Mouse (Mus musculus): ENCODE data around the gene Fam167b. TPM values are rescaled to one million over a fixed set of nuclear protein-coding genes. Genes with fewer than 3 reads are reported as not detected.
"Not testable (repeated sequence)": the region's sequence is repeated elsewhere in the genome, so short reads cannot be mapped to it uniquely, and the experiment has no call there.

Gene Fam167b
- polyA plus RNA-seq, 1 experiment from 2014 or later = 1.4 TPM

DNA sequence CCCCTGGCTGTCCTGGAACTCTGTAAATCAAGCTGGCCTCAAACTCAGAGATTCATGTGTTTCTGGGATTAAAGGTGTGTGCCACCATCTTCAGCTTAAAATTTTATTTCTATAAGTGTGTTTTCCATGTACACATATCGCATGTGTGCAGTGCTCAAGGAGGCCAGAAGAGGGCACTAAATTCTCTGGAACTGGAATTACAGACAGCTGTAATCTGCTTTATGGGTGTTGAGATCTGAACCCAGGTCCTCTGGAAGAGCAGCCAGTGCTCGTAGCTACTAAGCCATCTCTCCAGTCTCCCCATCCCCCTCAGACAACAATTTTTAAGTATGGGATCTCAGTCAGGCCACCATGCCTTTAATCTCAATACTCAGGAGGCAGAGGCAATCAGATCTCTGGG lies 29.0 kb downstream of the Fam167b start:
- H3K9ac ChIP-seq (ENCODE audit: low read depth, low read length) = no peak overlapping the region
- peak; percentile 63 for TF ChIP-seq CTCF (IDR thresholded peaks at IDR 0.05; ENCODE audit: low read depth)
- no peaks in the 10 kb centered on the region for H3K27me3 ChIP-seq (replicated peaks; ENCODE audit: control insufficient read depth, insufficient read depth, low read length)
- H3K4me1 ChIP-seq (replicated peaks; ENCODE audit: control insufficient read depth, insufficient read depth, low read length) = no peaks in the 10 kb centered on the region
- H3K9me3 ChIP-seq (ENCODE audit: control insufficient read depth) = no peaks in the 10 kb centered on the region
- 93% methylated on average over 2 of the region's 2 CpGs for WGBS
- H3K36me3 ChIP-seq (ENCODE audit: control insufficient read depth, insufficient read depth) = no peaks in the 10 kb centered on the region
- no peak overlapping the region for H3K4me2 ChIP-seq (replicated peaks; ENCODE audit: low read depth)
- no peak overlapping the region for H3K27ac ChIP-seq (ENCODE audit: low read depth, low read length)
- no peak for ATAC-seq
- H3K4me3 ChIP-seq (ENCODE audit: low read depth, low read length) = no peak overlapping the region

DNA sequence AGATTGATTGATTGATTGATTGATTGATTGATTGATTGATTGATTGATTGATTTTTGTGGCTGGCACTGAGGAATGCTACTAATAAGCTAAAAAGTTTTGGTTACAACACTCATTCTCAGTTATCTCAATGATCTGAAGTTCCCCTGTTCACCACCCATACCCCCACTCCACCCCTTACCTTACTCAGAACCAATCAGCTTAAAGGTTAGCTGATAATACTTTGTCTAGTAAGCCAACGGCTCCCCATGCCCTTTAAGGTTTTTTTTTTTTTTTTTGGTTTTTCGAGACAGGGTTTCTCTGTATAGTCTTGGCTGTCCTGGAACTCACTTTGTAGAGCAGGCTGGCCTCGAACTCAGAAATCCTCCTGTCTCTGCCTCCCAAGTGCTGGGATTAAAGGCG lies 30.7 kb downstream of the Fam167b start:
- not testable (repeated sequence) for H3K9ac ChIP-seq (ENCODE audit: low read depth, low read length); H3K36me3 ChIP-seq (ENCODE audit: control insufficient read depth, insufficient read depth); H3K27ac ChIP-seq (ENCODE audit: low read depth, low read length); H3K27me3 ChIP-seq (replicated peaks; ENCODE audit: control insufficient read depth, insufficient read depth, low read length); H3K9me3 ChIP-seq (ENCODE audit: control insufficient read depth); H3K4me1 ChIP-seq (replicated peaks; ENCODE audit: control insufficient read depth, insufficient read depth, low read length); H3K4me3 ChIP-seq (ENCODE audit: low read depth, low read length); ATAC-seq; H3K4me2 ChIP-seq (replicated peaks; ENCODE audit: low read depth)
- 77% methylated on average over 4 of the region's 4 CpGs for WGBS

DNA sequence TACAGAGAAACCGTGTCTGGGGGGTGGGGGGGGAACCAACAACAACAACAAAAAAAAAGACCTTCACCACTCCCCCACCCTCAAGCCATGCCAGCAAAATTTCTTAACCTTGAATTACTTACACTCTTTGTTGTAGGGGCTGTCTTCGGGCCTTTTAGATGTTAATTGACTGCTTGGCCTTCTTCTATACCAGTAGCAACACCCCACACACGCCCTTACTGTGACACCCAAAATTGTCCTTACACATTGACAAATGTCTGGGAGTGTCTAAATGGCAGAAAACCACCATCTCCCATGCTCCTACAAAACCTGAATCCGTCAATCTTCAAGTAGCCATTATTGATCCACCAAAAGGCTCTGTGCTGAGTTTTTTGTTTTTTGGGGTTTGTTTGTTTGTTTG lies 34.2 kb downstream of the Fam167b start:
- no peak for ATAC-seq
- Histone ChIP-seq H3K4me2 (replicated peaks; ENCODE audit: low read depth) (no peak overlapping the region), H3K27ac (ENCODE audit: low read depth, low read length) (no peak overlapping the region), H3K36me3 (ENCODE audit: control insufficient read depth, insufficient read depth) (no peaks in the 10 kb centered on the region), H3K9ac (ENCODE audit: low read depth, low read length) (no peak overlapping the region), H3K9me3 (ENCODE audit: control insufficient read depth) (no peaks in the 10 kb centered on the region), H3K4me3 (ENCODE audit: low read depth, low read length) (no peak overlapping the region), H3K4me1 (replicated peaks; ENCODE audit: control insufficient read depth, insufficient read depth, low read length) (no peaks in the 10 kb centered on the region), H3K27me3 (replicated peaks; ENCODE audit: control insufficient read depth, insufficient read depth, low read length) (no peaks in the 10 kb centered on the region)
- 84% methylated on average over 4 of the region's 4 CpGs for WGBS
- no peak for TF ChIP-seq CTCF (IDR thresholded peaks at IDR 0.05; ENCODE audit: low read depth)

DNA sequence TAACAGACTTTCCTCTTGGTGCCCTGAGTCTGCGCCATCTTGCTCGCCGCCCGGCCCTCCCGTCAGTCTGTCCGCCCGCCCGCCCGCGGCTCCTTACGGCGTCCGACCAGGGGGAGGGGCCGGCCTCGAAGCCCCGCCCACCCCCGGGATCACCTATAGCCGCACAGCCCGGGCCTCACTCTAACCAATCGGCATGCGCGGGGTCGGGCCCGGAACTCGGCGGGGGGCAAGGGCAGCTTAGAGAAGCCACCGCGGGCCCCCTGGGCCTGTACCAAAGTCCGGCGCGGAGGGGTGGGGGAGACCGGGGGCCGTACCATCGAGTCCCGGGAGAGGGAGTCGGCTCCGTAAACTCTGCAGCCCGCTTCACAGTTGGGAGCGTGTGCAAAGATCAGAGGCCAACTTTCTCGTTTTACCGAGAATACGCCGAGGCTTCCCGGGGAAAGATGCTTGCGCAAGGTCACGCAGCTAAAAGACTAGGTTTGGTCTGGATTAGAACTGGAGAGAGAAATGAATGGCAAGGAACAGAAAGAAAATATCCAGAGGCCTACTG lies 35.7 kb downstream of the Fam167b start, which contains the start of gene Hdac1:
Gene Hdac1 (minus strand): TSS at position 122 of the 550 bp plus-strand sequence.
- peak within 1 kb of the TSS; percentile 79 for H3K27ac ChIP-seq (ENCODE audit: low read depth, low read length)
- no peaks in the 10 kb centered on the region for H3K27me3 ChIP-seq (replicated peaks; ENCODE audit: control insufficient read depth, insufficient read depth, low read length)
- H3K9me3 ChIP-seq (ENCODE audit: control insufficient read depth) = no peaks in the 10 kb centered on the region
- peak within 1 kb of the TSS; percentile 62 for H3K9ac ChIP-seq (ENCODE audit: low read depth, low read length)
- peak within 1 kb of the TSS; percentile 76 for H3K4me3 ChIP-seq (ENCODE audit: low read depth, low read length)
- no peaks in the 10 kb centered on the region for H3K4me1 ChIP-seq (replicated peaks; ENCODE audit: control insufficient read depth, insufficient read depth, low read length)
- ATAC-seq = peak; percentile 100
- H3K4me2 ChIP-seq (replicated peaks; ENCODE audit: low read depth) = peak within 1 kb of the TSS; percentile 78
- no peaks in the 10 kb centered on the region; the same call in 1 of the 2 replicates for H3K36me3 ChIP-seq (ENCODE audit: control insufficient read depth, insufficient read depth)
- TF ChIP-seq CTCF (IDR thresholded peaks at IDR 0.05; ENCODE audit: low read depth) = peak; percentile 51
- WGBS = under 1% methylated on average over 46 of the region's 46 CpGs

DNA sequence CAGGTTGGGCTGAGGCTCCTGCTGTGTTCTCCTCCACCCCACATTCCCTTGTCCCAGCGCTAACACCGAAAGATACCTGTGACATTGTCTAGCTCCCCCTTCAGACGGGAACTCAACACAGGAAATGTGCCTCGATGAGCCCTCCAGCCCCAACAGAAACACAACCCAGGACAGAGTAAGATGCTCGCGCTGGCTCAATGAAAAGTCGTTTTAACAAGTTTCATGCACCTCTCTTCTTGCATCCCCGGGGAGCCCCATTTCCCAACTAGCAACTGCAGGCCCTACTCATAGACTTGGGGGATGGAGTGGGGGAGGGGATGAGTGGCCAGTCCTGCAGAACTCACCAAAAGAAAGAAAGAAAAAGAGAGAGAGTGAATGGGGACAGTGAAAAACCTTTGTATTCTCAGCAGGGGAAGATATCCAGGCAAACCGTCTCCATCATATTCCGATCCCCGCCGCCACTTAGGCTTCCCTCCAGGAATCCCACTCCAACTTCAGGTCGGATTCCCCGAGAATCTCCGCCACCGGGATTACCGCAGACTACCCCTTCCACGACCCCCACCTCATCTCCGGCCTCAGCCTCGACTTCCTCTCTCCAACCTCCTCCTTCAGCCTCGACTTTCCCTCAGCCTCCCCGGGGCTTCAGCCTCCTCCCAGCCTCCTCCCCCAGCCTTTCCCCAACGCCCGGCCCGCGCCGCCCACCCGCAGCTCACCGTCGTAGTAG lies 36.3 kb downstream of the Fam167b start:
- no peak for ATAC-seq
- TF ChIP-seq CTCF (IDR thresholded peaks at IDR 0.05; ENCODE audit: low read depth) = peak; percentile 63
- H3K27ac ChIP-seq (ENCODE audit: low read depth, low read length) = peak overlapping the region; percentile 79
- H3K9me3 ChIP-seq (ENCODE audit: control insufficient read depth) = no peaks in the 10 kb centered on the region
- WGBS = under 1% methylated on average over 30 of the region's 30 CpGs
- peak overlapping the region; percentile 62 for H3K9ac ChIP-seq (ENCODE audit: low read depth, low read length)
- H3K36me3 ChIP-seq (ENCODE audit: control insufficient read depth, insufficient read depth) = no peaks in the 10 kb centered on the region; the same call in 1 of the 2 replicates
- H3K4me3 ChIP-seq (ENCODE audit: low read depth, low read length) = peak overlapping the region; percentile 76
- no peaks in the 10 kb centered on the region for H3K27me3 ChIP-seq (replicated peaks; ENCODE audit: control insufficient read depth, insufficient read depth, low read length)
- H3K4me1 ChIP-seq (replicated peaks; ENCODE audit: control insufficient read depth, insufficient read depth, low read length) = no peaks in the 10 kb centered on the region
- H3K4me2 ChIP-seq (replicated peaks; ENCODE audit: low read depth) = peak overlapping the region; percentile 78

DNA sequence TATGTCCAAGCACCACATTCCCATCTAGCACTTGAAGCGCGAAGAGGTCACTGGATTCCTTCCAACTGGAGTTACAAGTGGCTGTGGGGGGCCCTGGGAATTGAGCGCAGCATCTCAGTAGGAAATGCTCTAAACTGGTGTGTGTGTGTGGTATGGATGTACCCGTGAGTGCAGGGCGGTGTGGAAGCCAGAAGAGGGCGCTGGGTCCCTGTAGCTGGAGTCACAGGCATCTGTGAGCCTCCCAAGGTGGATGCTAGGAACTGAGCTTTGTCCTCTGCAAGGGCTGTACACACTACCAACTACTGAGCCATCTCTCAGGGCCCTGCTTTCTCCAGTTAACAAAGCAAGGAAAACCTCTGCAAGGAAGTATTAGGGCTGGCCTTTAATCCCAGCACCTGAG lies 38.3 kb downstream of the Fam167b start:
- whole genome bisulfite sequencing = 78% methylated on average over 6 of the region's 6 CpGs
- no peak for ATAC-seq
- Histone ChIP-seq H3K4me3 (ENCODE audit: low read depth, low read length) (no peak overlapping the region), H3K4me1 (replicated peaks; ENCODE audit: control insufficient read depth, insufficient read depth, low read length) (no peaks in the 10 kb centered on the region), H3K36me3 (ENCODE audit: control insufficient read depth, insufficient read depth) (no peaks in the 10 kb centered on the region; the same call in 1 of the 2 replicates), H3K27ac (ENCODE audit: low read depth, low read length) (no peak overlapping the region), H3K27me3 (replicated peaks; ENCODE audit: control insufficient read depth, insufficient read depth, low read length) (no peaks in the 10 kb centered on the region), H3K4me2 (replicated peaks; ENCODE audit: low read depth) (no peak overlapping the region), H3K9me3 (ENCODE audit: control insufficient read depth) (no peaks in the 10 kb centered on the region), H3K9ac (ENCODE audit: low read depth, low read length) (no peak overlapping the region)
- TF ChIP-seq CTCF (IDR thresholded peaks at IDR 0.05; ENCODE audit: low read depth) = peak; percentile 71

DNA sequence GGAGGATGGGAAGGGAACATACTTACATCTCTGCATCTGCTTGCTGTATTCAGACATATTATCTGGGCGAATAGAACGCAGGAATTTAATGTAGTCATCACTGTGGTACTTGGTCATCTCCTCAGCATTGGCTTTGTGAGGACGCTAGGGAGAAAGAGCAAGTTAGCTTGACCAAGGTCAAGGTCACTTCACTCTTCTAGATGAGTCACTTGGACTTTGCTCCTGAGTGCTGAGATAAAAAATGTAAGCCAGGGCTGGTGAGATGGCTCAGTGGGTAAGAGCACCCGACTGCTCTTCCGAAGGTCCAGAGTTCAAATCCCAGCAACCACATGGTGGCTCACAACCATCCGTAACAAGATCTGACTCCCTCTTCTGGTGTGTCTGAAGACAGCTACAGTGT lies 49.4 kb downstream of the Fam167b start:
- H3K9me3 ChIP-seq (ENCODE audit: control insufficient read depth); ATAC-seq; H3K4me2 ChIP-seq (replicated peaks; ENCODE audit: low read depth); H3K9ac ChIP-seq (ENCODE audit: low read depth, low read length); H3K27me3 ChIP-seq (replicated peaks; ENCODE audit: control insufficient read depth, insufficient read depth, low read length); H3K4me3 ChIP-seq (ENCODE audit: low read depth, low read length); H3K27ac ChIP-seq (ENCODE audit: low read depth, low read length); H3K4me1 ChIP-seq (replicated peaks; ENCODE audit: control insufficient read depth, insufficient read depth, low read length): not testable (repeated sequence)
- H3K36me3 ChIP-seq (ENCODE audit: control insufficient read depth, insufficient read depth) = peaks cover 33% of the 10 kb centered on the region
- WGBS = 79% methylated on average over 5 of the region's 6 CpGs

Measured in intestine, postnatal 0 days (tissue).